Mouse (Mus musculus) c-Kit-negative CD71-positive TER-119-positive erythroid progenitor cells, embryonic 14.5 days (primary cell): ENCODE results near the gene Rgs10.
A peak's percentile ranks its signal among the peaks of the same experiment; 100 is the strongest.

Experiments
- DNase-seq: peaks from one replicate; pipeline ENCODE4 v3.0.0-alpha.2; 2013; ENCODE audit warnings: low read depth, low spot score

Gene Rgs10

DNA sequence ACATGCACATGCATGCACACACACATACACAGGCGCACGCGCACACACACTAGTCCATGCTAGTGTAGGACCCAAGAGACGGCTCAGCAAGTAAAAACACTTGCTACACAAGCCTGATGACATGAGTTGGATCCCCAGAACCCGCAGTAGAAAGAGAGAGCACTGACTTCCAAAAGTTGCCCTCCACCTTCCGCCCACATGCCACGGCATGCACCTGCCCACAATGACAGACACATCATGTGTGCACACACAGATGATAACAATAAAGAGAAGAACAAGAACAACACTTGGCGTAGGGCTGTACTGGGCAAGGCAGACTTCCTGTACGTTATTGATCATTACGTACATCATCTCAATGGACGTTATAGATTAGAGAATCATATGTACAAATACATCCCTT lies 44.4 kb downstream of the Rgs10 start:
- DNase-seq, result no peak

DNA sequence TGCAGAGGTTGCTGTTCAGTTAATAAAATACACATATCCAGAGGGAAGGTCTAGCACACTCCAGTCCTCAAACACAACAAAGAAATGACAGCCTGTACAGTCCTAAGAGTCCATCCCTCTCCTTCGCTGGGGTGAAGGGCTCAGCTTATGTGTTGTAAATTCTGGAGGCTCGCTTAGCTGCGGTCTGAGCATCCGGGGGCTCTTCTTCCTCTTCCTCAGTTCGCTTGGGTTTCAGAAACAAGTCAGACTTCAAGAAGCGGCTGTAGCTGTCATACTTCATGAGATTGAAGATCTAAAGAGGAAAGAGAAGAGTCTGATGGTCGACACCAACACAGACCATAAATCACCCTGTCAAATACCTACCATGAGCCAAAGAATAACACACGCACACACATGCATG lies 44.8 kb downstream of the Rgs10 start:
- DNase-seq, result no peak

DNA sequence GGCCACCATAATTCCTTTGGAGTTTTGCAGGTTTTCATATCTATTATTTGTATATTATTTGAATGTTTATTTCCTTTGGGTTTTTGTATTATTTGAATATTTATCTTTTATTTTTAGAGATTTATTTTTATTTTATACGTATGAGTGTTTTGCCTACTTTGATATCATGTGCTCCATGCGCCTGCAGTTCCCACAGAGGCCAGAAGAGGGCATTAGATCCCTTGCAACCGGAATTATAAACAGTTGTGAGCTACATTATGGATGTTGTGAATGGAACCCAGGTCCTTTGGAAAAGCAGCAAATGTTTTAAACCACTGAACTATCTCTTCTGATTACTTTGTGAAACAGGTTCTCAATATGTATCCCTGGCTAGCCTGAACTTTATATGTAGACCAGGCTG lies 46.2 kb downstream of the Rgs10 start:
- DNase-seq, result peak; percentile 40

- no peak for DNase-seq
Measured at GRCm38 (mm10) chr7:128369366-128369765, 49.2 kb downstream of the Rgs10 start.

DNA sequence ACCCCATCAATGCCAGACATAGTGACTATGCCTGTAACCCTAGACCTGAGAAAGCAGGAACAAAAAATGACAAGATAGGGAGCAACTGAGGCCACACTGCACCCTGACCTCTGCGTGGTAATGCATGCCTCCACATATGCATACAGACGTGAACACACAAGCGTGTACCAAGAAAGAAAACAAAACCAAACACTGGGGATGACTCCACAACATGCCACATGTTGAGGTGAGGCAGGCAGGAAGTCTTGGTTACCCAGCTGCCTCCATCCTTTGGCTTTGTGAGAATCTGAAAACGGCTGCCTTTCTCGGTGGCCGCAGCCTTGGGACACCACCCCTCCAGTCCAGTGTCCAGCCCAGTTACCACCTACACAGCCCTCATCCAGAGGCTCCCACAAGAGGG lies 49.7 kb downstream of the Rgs10 start:
- DNase-seq, result no peak

GRCm38 (mm10) chr7:128366654-128367053 lies 51.9 kb downstream of the Rgs10 start:
- no peak for DNase-seq

- no peak for DNase-seq
Measured at GRCm38 (mm10) chr7:128365096-128365715, 53.4 kb downstream of the Rgs10 start.

GRCm38 (mm10) chr7:128364526-128364925 lies 54.0 kb downstream of the Rgs10 start:
- no peak for DNase-seq

GRCm38 (mm10) chr7:128363806-128364205 lies 54.8 kb downstream of the Rgs10 start:
- no peak for DNase-seq

DNA sequence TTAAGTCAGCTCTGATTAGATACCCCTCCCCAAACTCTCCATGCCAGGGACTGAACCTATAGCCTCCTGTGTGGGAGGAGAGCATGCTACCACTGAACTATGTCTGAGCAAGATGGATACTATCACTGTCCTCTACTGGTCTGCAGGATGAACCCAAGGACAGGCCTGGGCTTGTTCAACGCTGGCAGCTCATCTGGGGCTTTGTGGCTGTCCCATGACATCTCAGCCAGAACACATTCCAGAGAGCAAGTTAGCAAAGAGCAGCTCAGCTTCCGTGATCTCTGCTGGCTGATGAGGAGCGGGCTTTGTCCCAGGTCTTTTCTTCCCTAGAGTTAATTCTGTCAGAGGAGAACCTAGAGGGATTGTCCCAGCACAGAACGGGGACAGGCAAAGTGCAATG lies 55.6 kb downstream of the Rgs10 start:
- DNase-seq, result no peak

DNA sequence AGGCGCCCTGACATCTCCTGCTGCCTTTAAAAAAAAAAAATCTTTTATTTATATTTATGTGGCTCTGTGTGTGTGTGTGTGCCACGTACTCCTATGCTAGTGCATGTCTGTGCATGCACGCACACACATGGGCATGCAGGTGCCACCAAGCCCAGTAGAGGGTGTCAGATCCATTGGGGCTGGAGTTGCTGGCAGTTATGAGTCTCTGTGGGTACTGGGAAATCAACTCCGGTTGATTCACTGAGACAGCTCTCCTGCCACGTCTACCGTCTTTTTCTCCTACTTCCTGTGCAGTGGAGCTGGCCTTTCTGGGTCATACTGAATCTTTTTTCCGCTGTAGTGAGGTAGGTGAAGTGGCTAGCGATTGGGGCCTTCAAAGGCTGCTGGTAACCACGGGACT lies 58.8 kb downstream of the Rgs10 start:
- DNase-seq, result no peak

DNA sequence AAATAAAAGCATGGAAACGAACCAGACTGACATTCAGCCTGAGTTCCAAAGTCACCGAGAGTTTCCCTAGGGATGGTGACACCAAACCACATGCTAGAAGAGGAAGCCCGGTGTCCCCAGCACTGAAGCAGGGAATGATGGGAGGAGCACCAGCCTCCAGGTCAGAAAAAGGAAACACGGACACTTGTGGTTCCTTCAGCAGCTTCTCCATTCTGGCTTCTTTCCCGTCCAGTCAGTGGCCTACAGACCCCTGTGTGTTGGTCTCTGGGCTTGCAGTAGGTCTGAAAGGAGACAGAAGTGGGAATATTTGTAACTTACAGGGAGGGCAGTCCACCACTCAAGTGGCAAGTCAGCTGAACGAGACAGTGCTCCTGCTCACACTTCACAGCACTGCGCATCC lies 59.4 kb downstream of the Rgs10 start:
- no peak for DNase-seq

- no peak for DNase-seq
Measured at GRCm38 (mm10) chr7:128358741-128359140, 59.8 kb downstream of the Rgs10 start.

DNA sequence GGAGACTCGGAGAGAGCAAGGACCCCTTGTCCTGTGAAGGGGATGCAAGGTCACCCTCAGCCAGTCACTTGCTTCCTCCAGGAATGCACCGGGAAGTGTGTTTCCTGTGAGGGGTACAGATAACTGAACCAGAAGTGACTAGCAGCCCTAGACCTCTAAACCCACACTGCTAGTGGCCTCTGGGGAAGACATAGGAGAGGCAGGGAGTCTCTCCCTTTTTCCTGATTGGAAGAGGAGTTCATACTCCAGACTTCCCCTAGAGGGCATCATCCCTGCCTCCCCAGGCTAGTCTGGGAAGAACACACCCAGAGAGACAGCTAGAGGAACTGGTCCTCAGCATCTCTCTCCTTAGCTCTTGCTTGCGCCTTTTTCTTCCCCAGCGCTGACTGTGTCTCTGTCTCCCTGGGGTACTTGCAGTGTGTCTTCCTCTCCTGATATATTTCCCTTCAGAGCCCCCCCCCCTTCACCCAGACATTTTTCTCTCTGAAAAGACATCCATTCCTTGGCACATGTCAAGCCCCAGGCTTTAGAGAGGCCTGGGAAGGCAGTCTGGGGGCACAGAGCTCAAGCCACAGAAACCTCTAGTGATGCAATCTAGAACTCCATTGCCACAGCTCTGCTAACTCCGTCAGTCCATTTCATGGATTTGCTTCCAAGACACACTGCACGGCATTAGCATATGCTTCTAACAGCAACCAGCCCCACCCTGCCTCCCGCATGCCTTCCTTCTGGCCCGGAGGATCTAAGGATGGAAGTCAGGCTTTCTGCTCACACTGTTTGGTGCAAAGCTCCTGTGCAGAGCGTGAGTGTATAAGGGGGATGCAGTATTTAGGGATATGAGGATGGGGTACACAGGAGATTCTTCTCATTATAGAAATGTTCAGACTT lies 61.4 kb downstream of the Rgs10 start:
- no peak for DNase-seq

- DNase-seq, result no peak
Measured at GRCm38 (mm10) chr7:128355463-128355862, 63.1 kb downstream of the Rgs10 start.

DNA sequence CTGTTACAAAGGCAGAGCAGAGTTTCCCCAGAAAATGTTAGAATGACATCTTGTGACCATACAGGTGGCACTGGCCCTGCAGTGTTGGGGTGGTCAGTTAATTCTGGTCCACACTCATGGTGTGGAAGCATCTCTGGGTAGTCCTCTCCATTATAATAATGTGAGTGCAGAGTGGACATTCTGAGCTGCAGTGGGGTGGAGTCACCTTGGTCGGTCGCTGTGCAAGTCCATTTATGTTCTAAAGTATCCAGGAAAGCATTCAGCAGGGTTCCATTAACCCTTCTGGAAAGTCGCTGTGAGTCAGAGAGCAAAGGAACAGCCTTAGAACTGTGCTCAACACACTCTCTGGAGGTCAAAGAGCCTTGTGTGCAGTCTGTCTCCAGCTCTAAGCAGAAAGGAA lies 65.8 kb downstream of the Rgs10 start:
- no peak for DNase-seq

GRCm38 (mm10) chr7:128351176-128351575 lies 67.4 kb downstream of the Rgs10 start:
- no peak for DNase-seq

DNA sequence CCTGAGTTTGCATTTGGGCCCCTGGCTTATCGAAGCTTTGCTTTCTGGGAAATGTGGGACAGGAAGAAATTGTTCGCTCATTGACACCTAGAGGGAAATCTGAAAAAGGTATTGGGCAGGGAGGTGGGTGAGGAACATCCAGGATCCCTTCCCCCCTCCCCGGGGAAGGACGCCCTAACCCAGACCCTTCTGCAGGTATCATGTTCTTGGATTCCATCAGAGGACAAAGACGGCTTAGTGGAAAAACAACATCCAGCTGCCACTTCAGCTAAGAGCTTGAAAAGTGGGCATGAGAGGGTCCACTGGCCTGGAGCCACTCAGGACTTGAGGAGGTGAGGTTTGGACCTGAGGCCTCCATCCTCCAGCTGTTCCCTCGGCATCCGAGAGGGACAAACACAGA lies 68.2 kb downstream of the Rgs10 start:
- no peak for DNase-seq

GRCm38 (mm10) chr7:128349751-128350150 lies 68.8 kb downstream of the Rgs10 start:
- DNase-seq, result no peak

GRCm38 (mm10) chr7:128348608-128349007 lies 70.0 kb downstream of the Rgs10 start:
- DNase-seq, result no peak

GRCm38 (mm10) chr7:128346991-128347390 lies 71.6 kb downstream of the Rgs10 start:
- no peak for DNase-seq

DNA sequence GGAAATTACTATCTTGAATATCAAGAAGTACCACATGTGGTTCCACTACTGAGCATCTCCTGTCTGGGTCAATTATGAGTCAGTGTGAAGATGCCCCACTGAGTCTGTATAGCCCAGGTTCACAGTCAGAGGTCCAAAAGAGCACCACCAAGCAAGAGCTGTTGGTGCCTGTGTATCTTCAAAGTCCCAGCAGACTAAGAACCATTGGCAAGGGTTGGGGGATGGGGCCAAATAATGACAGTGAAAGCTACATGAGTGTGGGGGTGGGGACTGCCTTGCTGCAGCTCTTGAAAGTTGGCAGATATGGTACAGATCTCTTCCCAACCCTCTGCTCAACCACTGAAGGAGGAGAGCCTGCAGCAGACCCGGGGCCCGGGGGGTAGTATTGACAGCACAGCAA lies 72.0 kb downstream of the Rgs10 start:
- DNase-seq, result no peak

DNA sequence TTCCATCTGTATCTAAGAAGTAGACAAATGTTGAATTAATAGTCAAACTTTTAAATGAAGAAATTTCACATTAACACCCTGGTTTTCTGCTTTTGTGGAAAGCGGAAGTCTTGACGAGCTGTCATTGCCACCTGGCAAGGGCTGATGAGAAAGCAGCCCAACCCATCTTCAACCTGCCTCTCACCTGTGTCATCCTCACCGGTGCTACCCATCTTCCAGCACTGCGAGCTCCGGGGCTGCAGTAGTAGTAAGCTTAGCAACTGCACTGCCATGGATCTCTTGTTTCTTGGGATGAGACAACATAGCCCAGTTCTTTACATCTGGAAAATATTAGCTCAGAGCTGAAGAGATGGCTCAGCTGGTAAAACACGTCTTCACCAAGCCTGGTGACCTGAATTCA lies 72.9 kb downstream of the Rgs10 start:
- no peak for DNase-seq
